Mouse (Mus musculus) cerebellum, adult 2 months (tissue): Measurements from ENCODE around the gene Gjc3. TPM values are rescaled to one million over a fixed set of nuclear protein-coding genes. Genes with fewer than 3 reads are reported as not detected.

ENCODE experiments used
- DNase-seq, 2 experiments: peaks; one replicate each; pipeline ENCODE4 v3.0.0; 2021
- H3K27ac ChIP-seq: fragments of 200-500 bp; 2 replicates; pipeline ENCODE4 v1.5.1; 2012; ENCODE audit warnings: low read length, control low read depth, inconsistent platforms; ENCODE audit not compliant: insufficient read depth
- H3K27me3 ChIP-seq: fragments of 200-500 bp; 2 replicates; pipeline ENCODE4 v1.6.1; 2012; ENCODE audit warnings: inconsistent platforms, mild to moderate bottlenecking, low read length, moderate library complexity; ENCODE audit not compliant: control insufficient read depth, insufficient read depth
- H3K4me1 ChIP-seq: fragments of 200-500 bp; 2 replicates; pipeline ENCODE4 v1.6.1; 2011; ENCODE audit warnings: low read length; ENCODE audit not compliant: control insufficient read depth, insufficient read depth
- H3K4me3 ChIP-seq: fragments of 200-500 bp; replicated peaks from 2 replicates; pipeline ENCODE3; 2011; ENCODE audit warnings: mild to moderate bottlenecking, low read depth, low read length, control low read depth; ENCODE audit not compliant: insufficient read depth
- CTCF ChIP-seq: fragments of 200-500 bp; IDR thresholded peaks from 2 replicates; pipeline ENCODE4 v1.5.1; 2011; ENCODE audit warnings: low read depth, mild to moderate bottlenecking, control low read depth, low read length, moderate library complexity, borderline replicate concordance; ENCODE audit not compliant: insufficient read depth
- POLR2A ChIP-seq: fragments of 200-500 bp; IDR thresholded peaks from 2 replicates; pipeline ENCODE4 v1.6.1; 2011; ENCODE audit warnings: low read length, control low read depth, borderline replicate concordance; ENCODE audit not compliant: insufficient read depth
- WGBS: fragments of 180-500 bp; shearing (Covaris S2); methylation state at CpG from one replicate; pipeline ENCODE4 v1.1.7; 2018; 5-methylcytosine and 5-hydroxymethylcytosine counted together
- polyA plus RNA-seq: library from polyadenylated mRNA; depleted of rRNA; stranded (reverse); fragments of >200 nt; gene quantifications from 2 replicates; pipeline ENCODE4 v1.2.3, GENCODE M21; 2012; rRNA removed

The Gjc3 gene
- polyA plus RNA-seq: 75.6 and 85.7 TPM in 2 replicates

- Histone ChIP-seq H3K4me3 (peak within 1 kb of the TSS; percentile 25), H3K4me1 (no peaks in the 10 kb centered on the region), H3K27me3 (no peaks in the 10 kb centered on the region), H3K27ac (peak within 1 kb of the TSS; percentile 26; the same call in 1 of the 2 replicates)
- no peak for TF ChIP-seq POLR2A
- TF ChIP-seq CTCF: no peak
- peak; percentile 8 to 26 for DNase-seq
- WGBS: 63% methylated on average over 8 of the region's 8 CpGs
Observed at GRCm38 (mm10) chr5:137962945-137963344, at the start of gene Gjc3. Gjc3 (minus strand) TSS chr5:137963098.

- TF ChIP-seq POLR2A (no peak), CTCF (no peak)
- no peak overlapping the region for H3K27ac ChIP-seq
- no peak overlapping the region for H3K4me3 ChIP-seq
- 96% methylated on average over 5 of the region's 5 CpGs for WGBS
- no peak for DNase-seq
- H3K27me3 ChIP-seq: no peaks in the 10 kb centered on the region
- no peaks in the 10 kb centered on the region for H3K4me1 ChIP-seq
Observed at GRCm38 (mm10) chr5:138012382-138012781, 49.5 kb upstream of the Gjc3 start.

GRCm38 (mm10) chr5:138009437-138009836, 46.5 kb upstream of the Gjc3 start:
- WGBS: 84% methylated on average over 5 of the region's 5 CpGs
- H3K27me3 ChIP-seq: no peaks in the 10 kb centered on the region
- TF ChIP-seq CTCF: no peak
- no peak for TF ChIP-seq POLR2A

GRCm38 (mm10) chr5:137986351-137986750, 23.5 kb upstream of the Gjc3 start:
- Histone ChIP-seq H3K27ac (no peak overlapping the region), H3K27me3 (no peaks in the 10 kb centered on the region), H3K4me3 (no peak overlapping the region), H3K4me1 (no peaks in the 10 kb centered on the region)
- DNase-seq: no peak
- 89% methylated on average over 1 of the region's 1 CpGs for WGBS
- TF ChIP-seq CTCF (no peak), POLR2A (no peak)

More at GRCm38 (mm10) chr5:138009437-138009836, 46.5 kb upstream of the Gjc3 start:
- Histone ChIP-seq H3K27ac (no peak overlapping the region), H3K4me1 (no peaks in the 10 kb centered on the region), H3K4me3 (no peak overlapping the region)
- no peak for DNase-seq

GRCm38 (mm10) chr5:137981300-137981699, 18.4 kb upstream of the Gjc3 start, which contains the start of gene Azgp1:
Azgp1 (plus strand) TSS chr5:137981520.
- WGBS: 55% methylated on average over 4 of the region's 4 CpGs
- Histone ChIP-seq H3K27ac (no peak within 1 kb of the TSS), H3K4me1 (no peaks in the 10 kb centered on the region), H3K4me3 (no peak within 1 kb of the TSS), H3K27me3 (no peaks in the 10 kb centered on the region)
- no peak for DNase-seq
- TF ChIP-seq POLR2A (no peak), CTCF (no peak)

- 68% methylated on average over 2 of the region's 2 CpGs for WGBS
Observed at GRCm38 (mm10) chr5:137979081-137979480, 16.2 kb upstream of the Gjc3 start.

GRCm38 (mm10) chr5:137977291-137977690, 14.4 kb upstream of the Gjc3 start:
- TF ChIP-seq CTCF (no peak), POLR2A (no peak)
- 3% methylated on average over 1 of the region's 1 CpGs for WGBS

More at GRCm38 (mm10) chr5:137979081-137979480, 16.2 kb upstream of the Gjc3 start:
- no peak for DNase-seq
- Histone ChIP-seq H3K27me3 (no peaks in the 10 kb centered on the region), H3K4me1 (no peaks in the 10 kb centered on the region), H3K4me3 (no peak overlapping the region), H3K27ac (no peak overlapping the region)
- TF ChIP-seq CTCF (no peak), POLR2A (no peak)

GRCm38 (mm10) chr5:137975434-137975833, 12.5 kb upstream of the Gjc3 start:
- no peak overlapping the region for H3K27ac ChIP-seq
- 38% methylated on average over 1 of the region's 1 CpGs for WGBS

More at GRCm38 (mm10) chr5:137977291-137977690, 14.4 kb upstream of the Gjc3 start:
- Histone ChIP-seq H3K27me3 (no peaks in the 10 kb centered on the region), H3K4me3 (no peak overlapping the region), H3K4me1 (no peaks in the 10 kb centered on the region), H3K27ac (no peak overlapping the region)
- no peak for DNase-seq

More at GRCm38 (mm10) chr5:137975434-137975833, 12.5 kb upstream of the Gjc3 start:
- no peak for DNase-seq
- Histone ChIP-seq H3K27me3 (no peaks in the 10 kb centered on the region), H3K4me1 (no peaks in the 10 kb centered on the region), H3K4me3 (no peak overlapping the region)
- TF ChIP-seq POLR2A (no peak), CTCF (no peak)
